Mouse (Mus musculus): Measurements from ENCODE around the gene Ccdc12. TPM values are rescaled to one million over a fixed set of nuclear protein-coding genes. Genes with fewer than 3 reads are reported as not detected.

Ccdc12 gene
- polyA plus RNA-seq, 1 experiment from 2014 or later = 200 TPM

- Histone ChIP-seq H3K4me1 (ENCODE audit: insufficient read depth, low read depth, low read length) (no peaks in the 10 kb centered on the region), H3K9me3 (ENCODE audit: low read length) (no peaks in the 10 kb centered on the region), H3K9ac (replicated peaks; ENCODE audit: low read depth) (peak overlapping the region; percentile 32; the same call in 1 of the 2 replicates), H3K4me2 (replicated peaks; ENCODE audit: low read depth, low read length) (peak overlapping the region; percentile 81), H3K36me3 (ENCODE audit: insufficient read depth, low read length) (no peaks in the 10 kb centered on the region), H3K27ac (ENCODE audit: low read length) (peak overlapping the region; percentile 60), H3K4me3 (ENCODE audit: low read depth, low read length) (peak overlapping the region; percentile 58), H3K27me3 (replicated peaks; ENCODE audit: insufficient read depth, low read length) (peaks cover 23% of the 10 kb centered on the region)
- WGBS = 2% methylated on average over 43 of the region's 49 CpGs
- peak; percentile 37 for DNase-seq (ENCODE audit: low spot score)
- TF ChIP-seq EP300 (IDR thresholded peaks at IDR 0.05) (no peak), CTCF (IDR thresholded peaks at IDR 0.05) (no peak)
- ATAC-seq = peak; percentile 49
Measured at GRCm38 (mm10) chr9:110742951-110743455, 86.7 kb downstream of the Ccdc12 start.

- 4% methylated on average over 33 of the region's 63 CpGs for WGBS
- H3K4me1 ChIP-seq (ENCODE audit: insufficient read depth, low read depth, low read length) = no peaks in the 10 kb centered on the region
- no peaks in the 10 kb centered on the region for H3K9me3 ChIP-seq (ENCODE audit: low read length)
- peak overlapping the region; percentile 58 for H3K4me3 ChIP-seq (ENCODE audit: low read depth, low read length)
- no peak for TF ChIP-seq EP300 (IDR thresholded peaks at IDR 0.05)
- TF ChIP-seq CTCF (IDR thresholded peaks at IDR 0.05) = no peak
- no peaks in the 10 kb centered on the region for H3K36me3 ChIP-seq (ENCODE audit: insufficient read depth, low read length)
- peak overlapping the region; percentile 32; the same call in 1 of the 2 replicates for H3K9ac ChIP-seq (replicated peaks; ENCODE audit: low read depth)
- ATAC-seq = peak; percentile 56
- peak overlapping the region; percentile 81 for H3K4me2 ChIP-seq (replicated peaks; ENCODE audit: low read depth, low read length)
- peak overlapping the region; percentile 60 for H3K27ac ChIP-seq (ENCODE audit: low read length)
- H3K27me3 ChIP-seq (replicated peaks; ENCODE audit: insufficient read depth, low read length) = peaks cover 23% of the 10 kb centered on the region
- DNase-seq (ENCODE audit: low spot score) = peak; percentile 42
Measured at GRCm38 (mm10) chr9:110743456-110744323, 87.4 kb downstream of the Ccdc12 start.

GRCm38 (mm10) chr9:110745752-110746151, 89.4 kb downstream of the Ccdc12 start:
- no peak overlapping the region for H3K9ac ChIP-seq (replicated peaks; ENCODE audit: low read depth)
- DNase-seq (ENCODE audit: low spot score) = no peak
- H3K27ac ChIP-seq (ENCODE audit: low read length) = no peak overlapping the region
- H3K27me3 ChIP-seq (replicated peaks; ENCODE audit: insufficient read depth, low read length) = peaks cover 19% of the 10 kb centered on the region
- WGBS = 53% methylated on average over 5 of the region's 5 CpGs
- H3K4me3 ChIP-seq (ENCODE audit: low read depth, low read length) = no peak overlapping the region
- H3K9me3 ChIP-seq (ENCODE audit: low read length) = no peaks in the 10 kb centered on the region
- no peaks in the 10 kb centered on the region for H3K36me3 ChIP-seq (ENCODE audit: insufficient read depth, low read length)
- H3K4me1 ChIP-seq (ENCODE audit: insufficient read depth, low read depth, low read length) = no peaks in the 10 kb centered on the region
- TF ChIP-seq CTCF (IDR thresholded peaks at IDR 0.05) (no peak), EP300 (IDR thresholded peaks at IDR 0.05) (no peak)
- H3K4me2 ChIP-seq (replicated peaks; ENCODE audit: low read depth, low read length) = no peak overlapping the region
- no peak for ATAC-seq

- no peak overlapping the region for H3K4me3 ChIP-seq (ENCODE audit: low read depth, low read length)
- no peaks in the 10 kb centered on the region for H3K36me3 ChIP-seq (ENCODE audit: insufficient read depth, low read length)
- DNase-seq (ENCODE audit: low spot score) = no peak
- no peaks in the 10 kb centered on the region for H3K9me3 ChIP-seq (ENCODE audit: low read length)
- no peak overlapping the region for H3K4me2 ChIP-seq (replicated peaks; ENCODE audit: low read depth, low read length)
- no peak overlapping the region for H3K9ac ChIP-seq (replicated peaks; ENCODE audit: low read depth)
- ATAC-seq = no peak
- H3K27me3 ChIP-seq (replicated peaks; ENCODE audit: insufficient read depth, low read length) = peaks cover 19% of the 10 kb centered on the region
- TF ChIP-seq EP300 (IDR thresholded peaks at IDR 0.05) (no peak), CTCF (IDR thresholded peaks at IDR 0.05) (no peak)
- no peaks in the 10 kb centered on the region; the same call in 1 of the 2 replicates for H3K4me1 ChIP-seq (ENCODE audit: insufficient read depth, low read depth, low read length)
- 50% methylated on average over 5 of the region's 5 CpGs for WGBS
- H3K27ac ChIP-seq (ENCODE audit: low read length) = no peak overlapping the region
Measured at GRCm38 (mm10) chr9:110746238-110746637, 89.9 kb downstream of the Ccdc12 start.

- H3K9ac ChIP-seq (replicated peaks; ENCODE audit: low read depth) = no peak within 1 kb of the TSS
- WGBS = 60% methylated on average over 7 of the region's 7 CpGs
- H3K9me3 ChIP-seq (ENCODE audit: low read length) = no peaks in the 10 kb centered on the region
- H3K27ac ChIP-seq (ENCODE audit: low read length) = no peak within 1 kb of the TSS
- H3K36me3 ChIP-seq (ENCODE audit: insufficient read depth, low read length) = no peaks in the 10 kb centered on the region
- H3K4me1 ChIP-seq (ENCODE audit: insufficient read depth, low read depth, low read length) = no peaks in the 10 kb centered on the region; the same call in none of the 2 replicates
- ATAC-seq = no peak
- no peak within 1 kb of the TSS for H3K4me2 ChIP-seq (replicated peaks; ENCODE audit: low read depth, low read length)
- H3K4me3 ChIP-seq (ENCODE audit: low read depth, low read length) = no peak within 1 kb of the TSS
- peaks cover 16% of the 10 kb centered on the region for H3K27me3 ChIP-seq (replicated peaks; ENCODE audit: insufficient read depth, low read length)
- no peak for TF ChIP-seq CTCF (IDR thresholded peaks at IDR 0.05)
- no peak for TF ChIP-seq EP300 (IDR thresholded peaks at IDR 0.05)
- no peak for DNase-seq (ENCODE audit: low spot score)
Measured at GRCm38 (mm10) chr9:110746961-110747360, 90.7 kb downstream of the Ccdc12 start, which contains the start of gene Pth1r. Gene Pth1r (minus strand): TSS chr9:110747145.

GRCm38 (mm10) chr9:110748451-110748850, 92.1 kb downstream of the Ccdc12 start:
- DNase-seq (ENCODE audit: low spot score) (no peak), ATAC-seq (no peak)
- Histone ChIP-seq H3K4me3 (ENCODE audit: low read depth, low read length) (no peak overlapping the region), H3K36me3 (ENCODE audit: insufficient read depth, low read length) (no peaks in the 10 kb centered on the region), H3K9ac (replicated peaks; ENCODE audit: low read depth) (no peak overlapping the region), H3K9me3 (ENCODE audit: low read length) (no peaks in the 10 kb centered on the region), H3K4me2 (replicated peaks; ENCODE audit: low read depth, low read length) (no peak overlapping the region), H3K27ac (ENCODE audit: low read length) (no peak overlapping the region), H3K27me3 (replicated peaks; ENCODE audit: insufficient read depth, low read length) (peaks cover 2% of the 10 kb centered on the region; the same call in 1 of the 2 replicates), H3K4me1 (ENCODE audit: insufficient read depth, low read depth, low read length) (no peaks in the 10 kb centered on the region; the same call in none of the 2 replicates)
- TF ChIP-seq CTCF (IDR thresholded peaks at IDR 0.05) (no peak), EP300 (IDR thresholded peaks at IDR 0.05) (no peak)
- 36% methylated on average over 2 of the region's 2 CpGs for WGBS

Measured in lung, postnatal 0 days (tissue).